Mouse (Mus musculus) yolk sac, embryonic 10.5 days (tissue): ENCODE data around the gene Ppp1r9a.

Experiments used
- DNase-seq: peaks from one replicate; pipeline ENCODE4 v3.0.0-alpha.2; 2017; ENCODE audit warnings: low spot score

The Ppp1r9a gene

DNA sequence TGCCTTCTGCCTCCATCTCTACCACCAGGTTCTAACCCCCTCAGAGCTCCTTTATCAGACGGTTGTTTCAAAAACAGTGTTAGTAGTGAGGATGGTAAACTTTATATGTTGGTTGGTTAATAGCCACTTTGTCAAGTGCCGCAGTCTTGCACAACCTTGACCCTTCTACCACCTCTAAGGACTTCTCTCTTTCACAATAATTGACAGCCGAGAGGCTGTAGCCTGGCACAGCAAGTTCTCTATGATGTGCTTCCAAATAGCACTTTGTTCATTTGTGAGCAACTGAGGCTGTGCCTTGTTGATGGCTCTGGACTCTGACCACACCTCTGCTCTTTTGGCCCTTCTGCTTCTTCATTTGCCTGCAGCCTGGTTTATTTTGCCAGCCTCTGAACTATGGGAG is 297.2 kb downstream of the Ppp1r9a start:
- DNase-seq, result no peak

DNA sequence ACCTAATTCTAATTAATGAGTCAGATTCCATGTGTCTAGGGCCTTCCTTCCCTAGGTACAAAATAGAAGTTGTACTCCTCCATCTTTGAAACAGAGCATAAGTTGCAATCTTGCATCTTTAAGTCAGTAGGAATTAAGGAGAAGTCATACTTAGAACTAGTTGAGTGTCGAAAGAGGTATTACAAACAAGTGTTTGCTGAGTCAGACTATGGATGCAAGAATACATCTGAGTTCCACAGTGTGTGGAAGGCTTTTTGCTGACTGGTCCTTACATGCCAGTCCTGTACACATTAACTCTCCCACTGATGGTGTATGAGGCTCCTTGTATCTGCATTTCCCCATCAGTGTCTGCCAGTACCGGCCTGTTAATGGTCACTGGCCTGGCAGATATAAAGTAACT is 305.1 kb downstream of the Ppp1r9a start:
- DNase-seq, result no peak
